Mouse (Mus musculus): ENCODE data around the gene Fam208b. TPM values are rescaled to one million over a fixed set of nuclear protein-coding genes. Genes with fewer than 3 reads are reported as not detected.

Fam208b gene
- polyA plus RNA-seq (2014; fragmentation: Illumina TruSeq; extraction: RNeasy Lipid Tissue Mini Kit (QIAGEN cat#74804); ENCODE audit: low read depth, low replicate concordance): 12.8 TPM

DNA sequence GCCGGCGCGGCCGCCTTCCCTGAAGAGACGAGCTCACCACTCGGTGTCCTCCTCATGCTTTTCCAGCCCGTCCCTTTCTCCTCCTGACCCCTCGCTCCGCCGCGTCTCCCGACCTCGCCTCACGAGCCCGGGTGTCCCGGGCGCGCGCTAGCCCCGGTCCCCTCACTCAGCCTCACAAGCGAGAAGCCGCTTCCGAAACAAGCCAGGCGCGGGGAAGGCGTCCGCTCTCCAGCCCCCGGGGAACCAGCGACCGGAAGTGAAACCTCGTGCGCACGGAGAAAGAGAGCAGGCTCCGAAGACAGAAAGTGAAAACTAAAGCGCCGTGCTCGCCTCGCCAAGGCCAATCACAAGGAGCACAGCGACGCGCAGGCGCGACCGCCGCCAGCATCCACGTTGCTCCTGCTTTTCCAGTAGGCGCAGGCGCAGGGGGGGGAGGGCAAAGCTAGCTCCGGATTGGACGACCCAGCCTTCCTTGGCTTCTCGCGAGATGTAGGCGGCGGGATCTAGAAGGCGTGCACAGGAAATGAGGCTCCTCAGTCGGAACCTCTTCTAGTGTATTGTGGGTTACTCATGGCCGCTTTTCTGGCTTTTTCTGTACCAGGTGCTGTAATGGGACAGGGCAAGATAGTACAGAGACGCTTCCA lies at the start of gene Fam208b:
TSS of gene Fam208b (minus strand) at position 314 of the 644 bp plus-strand sequence.

DNA sequence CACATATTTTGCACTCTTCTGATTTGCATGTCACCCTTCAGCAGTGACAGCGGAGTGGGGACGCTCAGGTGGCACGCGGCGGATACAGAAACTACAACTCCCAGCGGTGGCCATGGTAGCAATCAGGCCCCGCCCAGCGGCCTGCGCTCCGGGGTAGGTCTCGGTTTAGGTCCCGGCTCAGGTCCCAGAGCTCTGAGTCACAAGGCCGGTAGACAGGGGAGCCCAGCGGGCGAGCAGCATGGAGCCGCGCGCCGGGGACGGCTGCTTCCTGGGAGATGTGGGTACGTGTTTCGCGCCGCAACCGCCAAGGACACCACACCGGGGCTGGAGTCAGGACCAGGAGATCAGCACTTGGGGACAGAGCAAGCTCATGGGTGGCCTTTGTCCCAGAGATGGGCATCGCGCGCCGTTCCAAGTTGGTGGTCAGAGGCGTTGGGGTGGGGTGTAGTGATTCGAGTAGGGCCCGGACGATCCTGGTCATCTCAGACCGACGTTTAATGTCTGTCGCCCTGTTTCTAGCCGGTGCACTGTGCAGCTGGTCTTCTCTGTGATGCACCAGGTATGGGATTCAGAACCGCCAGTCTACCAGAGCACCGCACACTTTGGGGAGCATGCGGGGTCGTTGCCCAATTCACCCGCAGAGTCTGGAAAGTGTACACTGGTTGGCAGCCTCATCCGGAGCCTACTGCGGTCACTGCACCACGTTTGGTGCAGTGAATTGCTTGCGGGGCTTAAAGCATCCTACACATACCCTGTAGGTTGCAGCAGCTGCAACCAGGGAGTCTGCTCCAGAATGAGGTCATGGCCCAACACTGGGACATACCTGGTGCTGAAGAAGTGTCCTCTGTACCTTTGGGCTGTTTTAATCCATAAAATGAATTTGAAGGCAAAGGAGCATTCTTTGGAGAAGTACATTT lies 23.2 kb upstream of the Fam208b start, which contains the start of gene Asb13:
TSS of gene Asb13 (plus strand) at position 138 of the 917 bp plus-strand sequence.

DNA sequence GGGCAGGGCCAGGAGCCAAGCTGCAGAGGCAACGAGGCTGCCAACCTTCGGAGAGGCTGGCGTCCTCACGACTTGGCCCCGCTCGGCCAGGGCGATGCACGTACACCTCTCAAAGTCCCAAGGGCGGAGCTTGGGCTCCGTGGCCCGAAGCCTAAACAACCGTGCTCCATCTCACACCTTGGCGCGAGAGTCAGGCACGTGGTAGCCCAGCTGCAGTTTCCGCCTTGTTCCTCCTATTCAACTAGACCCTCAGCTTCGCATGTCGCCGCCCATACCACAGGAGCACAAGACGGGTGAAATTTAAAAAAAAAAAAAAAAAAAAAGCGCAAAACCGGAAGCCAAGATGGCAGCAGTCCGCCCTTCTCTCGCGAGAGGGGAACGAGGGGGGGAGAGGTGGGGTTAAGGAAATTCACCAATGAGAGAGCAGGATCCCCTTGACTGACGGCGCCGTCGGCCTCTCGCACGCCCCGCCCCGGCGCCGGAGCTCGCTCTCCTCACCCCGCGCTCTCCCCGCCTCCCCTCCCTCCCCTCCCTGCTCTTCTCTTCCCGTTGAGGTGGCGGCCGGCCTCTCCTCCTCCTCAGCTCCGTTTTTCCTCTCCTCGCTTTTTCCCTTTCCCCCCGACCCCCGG lies 73.2 kb downstream of the Fam208b start, which contains the start of gene Gdi2:
TSS of gene Gdi2 (plus strand) at position 470 of the 629 bp plus-strand sequence.

Other genes starting within 250 kb of the Fam208b start
- gene Gdi2, start 73.0 kb downstream of the Fam208b start, polyA plus RNA-seq (2014; fragmentation: Illumina TruSeq; extraction: RNeasy Lipid Tissue Mini Kit (QIAGEN cat#74804); ENCODE audit: low read depth, low replicate concordance): 218 TPM
- gene Asb13, start 22.9 kb upstream of the Fam208b start, polyA plus RNA-seq (2014; fragmentation: Illumina TruSeq; extraction: RNeasy Lipid Tissue Mini Kit (QIAGEN cat#74804); ENCODE audit: low read depth, low replicate concordance): 10.2 TPM
- not detected for gene Calml3, start 193.2 kb upstream of the Fam208b start, polyA plus RNA-seq (2014; fragmentation: Illumina TruSeq; extraction: RNeasy Lipid Tissue Mini Kit (QIAGEN cat#74804); ENCODE audit: low read depth, low replicate concordance)
- not detected for gene Calm4, start 226.6 kb upstream of the Fam208b start, polyA plus RNA-seq (2014; fragmentation: Illumina TruSeq; extraction: RNeasy Lipid Tissue Mini Kit (QIAGEN cat#74804); ENCODE audit: low read depth, low replicate concordance)
- not detected for gene Calm5, start 243.1 kb upstream of the Fam208b start, polyA plus RNA-seq (2014; fragmentation: Illumina TruSeq; extraction: RNeasy Lipid Tissue Mini Kit (QIAGEN cat#74804); ENCODE audit: low read depth, low replicate concordance)